Mouse (Mus musculus) intestine, embryonic 16.5 days (tissue): ENCODE results near the gene Olfr495. TPM values are rescaled to one million over a fixed set of nuclear protein-coding genes. Genes with fewer than 3 reads are reported as not detected.

Experiments used
- ATAC-seq: fragments of 200-750 bp; cut with Nextera tagmentation; 2 replicates; pipeline ENCODE4 v1.8.0; 2017; ENCODE audit warnings: moderate TSS enrichment, moderate library complexity
- H3K27ac ChIP-seq: fragments of 300-500 bp; sonication (generic); 2 replicates; pipeline ENCODE4 v1.5.1; 2014; ENCODE audit warnings: mild to moderate bottlenecking, low read length
- H3K27me3 ChIP-seq: fragments of 300-500 bp; sonication (generic); replicated peaks from 2 replicates; pipeline ENCODE4 v1.6.1; 2014; ENCODE audit warnings: low read length, control low read depth, mixed read lengths; ENCODE audit not compliant: control insufficient read depth, insufficient read depth
- H3K36me3 ChIP-seq: fragments of 300-500 bp; sonication (generic); 2 replicates; pipeline ENCODE4 v1.6.1; 2014; ENCODE audit warnings: low read length, control low read depth; ENCODE audit not compliant: control insufficient read depth, insufficient read depth
- H3K4me1 ChIP-seq: fragments of 300-500 bp; sonication (generic); 2 replicates; pipeline ENCODE4 v1.6.1; 2014; ENCODE audit warnings: low read length, control low read depth, mixed read lengths; ENCODE audit not compliant: control insufficient read depth, insufficient read depth
- H3K4me2 ChIP-seq: fragments of 300-500 bp; sonication (generic); 2 replicates; pipeline ENCODE4 v1.6.1; 2014; ENCODE audit warnings: low read depth, low read length, control low read depth
- H3K4me3 ChIP-seq: fragments of 300-500 bp; sonication (generic); 2 replicates; pipeline ENCODE4 v1.5.1; 2014; ENCODE audit warnings: mild to moderate bottlenecking, low read length
- H3K9ac ChIP-seq: fragments of 300-500 bp; sonication (generic); 2 replicates; pipeline ENCODE4 v1.6.1; 2014; ENCODE audit warnings: low read depth, low read length
- H3K9me3 ChIP-seq: fragments of 300-500 bp; sonication (generic); 2 replicates; pipeline ENCODE4 v1.6.1; 2016; ENCODE audit warnings: low read length, control low read depth; ENCODE audit not compliant: control insufficient read depth
- WGBS: fragments of 180-500 bp; shearing (Covaris S2); extraction: QIAGEN DNeasy Blood & Tissue Kit; methylation state at CpG from one replicate; pipeline ENCODE4 v1.1.7; 2014; 5-methylcytosine and 5-hydroxymethylcytosine counted together
- polyA plus RNA-seq: library from polyadenylated mRNA; unstranded; fragments of >200 nt; fragmentation: Nextera tagmentation; extraction: Ambion mirVana; gene quantifications from 2 replicates; pipeline ENCODE4 v1.2.1, GENCODE M21; 2015

Olfr495 gene
- not detected in 2 replicates for polyA plus RNA-seq

DNA sequence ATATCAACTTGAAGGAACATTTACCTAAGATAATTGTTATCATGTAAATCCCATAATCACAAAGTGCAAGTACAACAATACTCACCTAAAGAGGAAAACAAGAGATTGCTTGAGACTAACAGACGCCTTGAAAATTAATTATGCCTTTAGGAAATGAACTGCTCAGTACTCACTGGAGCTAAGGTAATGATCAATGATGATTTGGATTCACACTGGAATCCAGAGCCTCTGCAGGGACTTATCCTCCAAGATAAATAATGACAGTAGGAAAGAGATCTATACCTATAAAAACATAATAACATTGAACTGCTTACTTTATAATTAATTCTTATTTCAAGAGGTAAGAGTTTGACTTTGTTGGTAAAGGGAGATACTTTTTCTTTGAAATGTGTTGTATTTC, at the start of gene Olfr495:
TSS of gene Olfr495 (plus strand) at position 301 of the 400 bp plus-strand sequence.
- Histone ChIP-seq H3K9ac (no peak within 1 kb of the TSS), H3K27me3 (no peaks in the 10 kb centered on the region), H3K4me1 (no peaks in the 10 kb centered on the region), H3K4me2 (no peak within 1 kb of the TSS), H3K9me3 (no peaks in the 10 kb centered on the region), H3K27ac (no peak within 1 kb of the TSS), H3K4me3 (no peak within 1 kb of the TSS), H3K36me3 (no peaks in the 10 kb centered on the region)
- ATAC-seq, result no peak
- WGBS, result 68% methylated on average over 1 of the region's 1 CpGs

DNA sequence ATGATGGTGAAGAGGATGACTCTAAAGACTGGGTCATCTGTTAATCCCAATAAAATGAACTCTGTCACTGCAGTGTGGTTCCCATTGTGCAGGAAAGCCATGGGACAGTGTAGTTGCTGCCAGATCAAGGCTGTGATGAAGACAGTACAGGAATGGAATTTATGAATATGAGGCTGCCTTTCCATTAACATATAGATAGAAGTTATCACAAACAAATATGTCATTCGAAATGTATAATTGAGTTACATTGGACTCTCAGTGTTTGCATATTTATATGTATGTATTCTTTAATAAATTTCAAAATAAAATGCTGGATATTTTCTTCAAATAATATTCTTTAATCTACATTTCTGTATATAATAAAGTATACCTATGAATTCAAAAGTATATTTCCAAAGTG, 46.1 kb upstream of the Olfr495 start, which contains the start of gene Olfr493:
TSS of gene Olfr493 (minus strand) at position 101 of the 400 bp plus-strand sequence.
- Histone ChIP-seq H3K4me3 (no peak within 1 kb of the TSS), H3K36me3 (no peaks in the 10 kb centered on the region), H3K9me3 (no peaks in the 10 kb centered on the region), H3K4me2 (no peak within 1 kb of the TSS), H3K4me1 (no peaks in the 10 kb centered on the region), H3K9ac (no peak within 1 kb of the TSS), H3K27ac (no peak within 1 kb of the TSS), H3K27me3 (no peaks in the 10 kb centered on the region)
- no peak for ATAC-seq
- 66% methylated on average over 1 of the region's 1 CpGs for WGBS

DNA sequence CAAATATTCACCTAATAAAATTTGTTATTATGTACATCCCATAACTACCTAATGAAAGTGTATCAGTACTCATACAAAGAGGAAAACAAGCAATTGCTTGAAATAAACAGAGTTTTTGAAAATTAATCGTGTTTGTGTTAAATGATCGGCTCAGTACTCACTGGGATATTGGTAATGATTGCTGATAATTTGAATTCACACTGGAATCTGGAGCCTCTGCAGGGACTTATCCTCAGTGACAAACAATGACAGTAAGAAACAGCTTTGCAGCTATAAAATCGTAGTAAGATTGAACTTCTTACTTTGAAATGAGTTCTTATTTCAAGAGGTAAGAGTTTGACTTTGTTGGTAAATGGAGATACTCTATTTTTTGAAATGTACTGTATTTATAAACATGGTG, 27.9 kb upstream of the Olfr495 start, which contains the start of gene Olfr494:
TSS of gene Olfr494 (plus strand) at position 301 of the 400 bp plus-strand sequence.
- no peak for ATAC-seq
- Histone ChIP-seq H3K9me3 (no peaks in the 10 kb centered on the region), H3K27me3 (no peaks in the 10 kb centered on the region), H3K4me2 (no peak within 1 kb of the TSS), H3K27ac (no peak within 1 kb of the TSS), H3K9ac (no peak within 1 kb of the TSS), H3K4me3 (no peak within 1 kb of the TSS), H3K36me3 (no peaks in the 10 kb centered on the region), H3K4me1 (no peaks in the 10 kb centered on the region)
- WGBS, result 78% methylated on average over 3 of the region's 3 CpGs

DNA sequence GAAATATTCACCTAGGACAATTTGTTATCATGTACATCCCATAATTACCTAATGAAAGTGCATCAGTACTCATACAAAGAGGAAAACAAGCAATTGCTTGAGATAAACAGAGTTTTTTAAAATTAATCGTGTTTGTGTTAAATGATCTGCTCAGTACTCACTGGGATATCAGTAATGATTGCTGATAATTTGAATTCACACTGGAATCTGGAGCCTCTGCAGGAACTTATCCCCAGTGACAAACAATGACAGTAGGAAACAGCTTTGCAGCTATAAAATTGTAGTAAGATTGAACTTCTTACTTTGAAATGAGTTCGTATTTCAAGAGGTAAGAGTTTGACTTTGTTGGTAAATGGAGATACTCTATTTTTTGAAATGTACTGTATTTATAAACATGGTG, 27.2 kb downstream of the Olfr495 start, which contains the start of gene Olfr497:
TSS of gene Olfr497 (plus strand) at position 301 of the 400 bp plus-strand sequence.
- H3K4me3 ChIP-seq, result no peak within 1 kb of the TSS
- no peaks in the 10 kb centered on the region for H3K4me1 ChIP-seq
- no peaks in the 10 kb centered on the region for H3K36me3 ChIP-seq
- no peak within 1 kb of the TSS for H3K4me2 ChIP-seq
- H3K27ac ChIP-seq, result no peak within 1 kb of the TSS
- H3K9me3 ChIP-seq, result no peaks in the 10 kb centered on the region
- H3K9ac ChIP-seq, result no peak within 1 kb of the TSS
- no peak for ATAC-seq
- no peaks in the 10 kb centered on the region for H3K27me3 ChIP-seq
- WGBS, result 77% methylated on average over 2 of the region's 2 CpGs

Other genes starting within 250 kb of the Olfr495 start
- gene Olfr485, start 233.3 kb upstream of the Olfr495 start, polyA plus RNA-seq, result not detected in 2 replicates
- not detected in 2 replicates for gene Olfr486, start 220.4 kb upstream of the Olfr495 start, polyA plus RNA-seq
- gene Olfr487, start 178.5 kb upstream of the Olfr495 start, polyA plus RNA-seq, result not detected in 2 replicates
- not detected in 2 replicates for gene Olfr488, start 134.8 kb upstream of the Olfr495 start, polyA plus RNA-seq
- not detected in 2 replicates for gene Olfr490, start 104.2 kb upstream of the Olfr495 start, polyA plus RNA-seq
- not detected in 2 replicates for gene Olfr491, start 79.7 kb upstream of the Olfr495 start, polyA plus RNA-seq
- gene Olfr492, start 69.5 kb upstream of the Olfr495 start, polyA plus RNA-seq, result not detected in 2 replicates
- not detected in 2 replicates for gene Olfr493, start 46.2 kb upstream of the Olfr495 start, polyA plus RNA-seq
- gene Olfr494, start 27.8 kb upstream of the Olfr495 start, polyA plus RNA-seq, result not detected in 2 replicates
- gene Olfr497, start 27.3 kb downstream of the Olfr495 start, polyA plus RNA-seq, result not detected in 2 replicates
- not detected in 2 replicates for gene Olfr498, start 72.2 kb downstream of the Olfr495 start, polyA plus RNA-seq
- not detected in 2 replicates for gene Olfr502, start 131.9 kb downstream of the Olfr495 start, polyA plus RNA-seq
- not detected in 2 replicates for gene Olfr503, start 151.4 kb downstream of the Olfr495 start, polyA plus RNA-seq
- not detected in 2 replicates for gene Olfr504, start 172.6 kb downstream of the Olfr495 start, polyA plus RNA-seq
- not detected in 2 replicates for gene Olfr506, start 217.6 kb downstream of the Olfr495 start, polyA plus RNA-seq
- gene Olfr507, start 228.6 kb downstream of the Olfr495 start, polyA plus RNA-seq, result not detected in 2 replicates
- gene Olfr508, start 236.8 kb downstream of the Olfr495 start, polyA plus RNA-seq, result not detected in 2 replicates